24 mouse cellular contexts compared by ENCODE assay signal in the genomic region with DNA sequence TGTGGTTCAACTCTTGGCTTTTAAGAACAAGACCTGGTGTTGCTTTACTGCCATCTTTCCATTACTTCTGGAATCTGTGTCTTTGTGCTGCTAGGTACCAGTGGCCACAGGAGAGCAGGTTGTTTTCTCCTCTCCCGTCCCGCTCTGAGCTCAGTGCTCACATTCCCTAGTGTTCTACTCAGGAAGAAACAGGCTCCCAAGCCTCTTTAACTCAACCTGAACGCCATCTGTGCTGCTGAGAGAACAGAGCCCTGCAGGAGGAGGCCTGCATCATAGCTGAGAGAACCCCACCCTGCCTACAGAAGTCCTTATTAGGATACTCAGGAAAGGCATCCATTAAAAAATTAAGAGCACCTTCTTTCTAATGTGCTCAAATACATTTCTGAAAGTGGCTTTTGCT.
"Had no signal": no experiment of that assay in that cellular context is flagged by ENCODE, and none has a peak within 500 bp of the region (broad histone marks: within the 10 kb centered on the region; RNA-seq: fewer than 3 reads in every experiment).

No protein-coding gene starts in this region.

- H3K9me3 ChIP-seq: kidney, embryonic 15.5 days; limb, embryonic 12.5 days; limb, embryonic 15.5 days; midbrain, embryonic 12.5 days; midbrain, embryonic 15.5 days; neural tube, embryonic 12.5 days; neural tube, embryonic 15.5 days; stomach, embryonic 15.5 days had no signal

- ATAC-seq: liver, postnatal 0 days; lung, postnatal 0 days; midbrain, embryonic 15.5 days had no signal

- H3K27ac ChIP-seq: kidney, embryonic 15.5 days; left cerebral cortex, adult 2 months; limb, embryonic 12.5 days; limb, embryonic 15.5 days; liver, embryonic 14.5 days; macrophage; midbrain, embryonic 12.5 days; midbrain, embryonic 15.5 days; neural tube, embryonic 12.5 days; neural tube, embryonic 15.5 days; stomach, embryonic 15.5 days had no signal

- H3K4me1 ChIP-seq: kidney, embryonic 15.5 days; limb, embryonic 12.5 days; limb, embryonic 15.5 days; midbrain, embryonic 12.5 days; midbrain, embryonic 15.5 days; neural tube, embryonic 12.5 days; neural tube, embryonic 15.5 days; stomach, embryonic 15.5 days had no signal

- H3K4me3 ChIP-seq: kidney, embryonic 15.5 days; left cerebral cortex, adult 2 months; limb, embryonic 12.5 days; limb, embryonic 15.5 days; midbrain, embryonic 12.5 days; midbrain, embryonic 15.5 days; neural tube, embryonic 12.5 days; neural tube, embryonic 15.5 days; stomach, embryonic 15.5 days had no signal

- H3K9ac ChIP-seq: kidney, embryonic 15.5 days; limb, embryonic 12.5 days; limb, embryonic 15.5 days; liver, embryonic 14.5 days; liver, postnatal 0 days; lung, embryonic 14.5 days; midbrain, embryonic 12.5 days; midbrain, embryonic 15.5 days; neural tube, embryonic 12.5 days; neural tube, embryonic 15.5 days; stomach, embryonic 15.5 days had no signal

- DNase-seq: kidney, postnatal 10 days; kidney, postnatal 36 days; layer of hippocampus, postnatal 36 days; left cerebral cortex, postnatal 4 days; liver, postnatal 0 days; lung, embryonic 14.5 days; right cerebral cortex, postnatal 25 days; spleen, adult 18-20 months; thymus, adult 2 months; thymus, postnatal 14 days; thymus, postnatal 4 days had no signal

- H3K27me3 ChIP-seq: kidney, embryonic 15.5 days; limb, embryonic 12.5 days; limb, embryonic 15.5 days; midbrain, embryonic 12.5 days; midbrain, embryonic 15.5 days; neural tube, embryonic 12.5 days; neural tube, embryonic 15.5 days; stomach, embryonic 15.5 days had no signal

- H3K4me2 ChIP-seq: kidney, embryonic 15.5 days; limb, embryonic 12.5 days; limb, embryonic 15.5 days; liver, embryonic 11.5 days; lung, embryonic 14.5 days; midbrain, embryonic 12.5 days; midbrain, embryonic 15.5 days; neural tube, embryonic 12.5 days; neural tube, embryonic 15.5 days; stomach, embryonic 15.5 days had no signal

- H3K36me3 ChIP-seq: kidney, embryonic 15.5 days; limb, embryonic 12.5 days; limb, embryonic 15.5 days; midbrain, embryonic 12.5 days; midbrain, embryonic 15.5 days; neural tube, embryonic 12.5 days; neural tube, embryonic 15.5 days; stomach, embryonic 15.5 days had no signal
